Mouse (Mus musculus): ENCODE measurements at regions not wholly inside any gene's neighbourhood (a gene's known extent, or its start where the extent isn't known, plus 50 kb on each side); places are given as distances from the start of the nearest gene placed in this dataset.

DNA sequence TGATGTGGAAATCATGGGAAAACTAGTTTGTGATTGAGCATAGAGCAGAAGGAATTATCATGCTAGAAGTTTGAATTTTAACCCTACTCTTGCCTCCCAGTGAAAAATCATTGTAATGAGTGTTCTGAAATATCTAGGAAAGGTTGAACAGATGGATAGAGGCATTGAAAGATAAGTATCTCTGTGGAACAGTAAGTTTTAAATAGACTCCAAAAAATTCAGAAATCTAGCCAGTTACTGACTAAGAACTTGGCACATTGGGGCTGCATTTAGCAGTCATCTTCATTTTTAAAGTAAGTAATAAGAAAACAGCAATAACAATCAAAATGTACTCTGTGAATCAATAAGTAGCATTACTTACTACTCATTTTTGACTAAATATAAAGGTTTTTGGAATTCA lies 151.0 kb upstream of the Brinp1 start:
- no peak for TF ChIP-seq POLR2A (IDR thresholded peaks at IDR 0.05; ENCODE audit: extremely low read depth, insufficient read depth, low read length)
- no peak for TF ChIP-seq CTCF (IDR thresholded peaks at IDR 0.05; ENCODE audit: extremely low read depth, insufficient read depth, low read length)

Measured in cortical plate, adult 2 months (tissue).